Mouse (Mus musculus) thymus, postnatal 0 days (tissue): ENCODE measurements at regions not wholly inside any gene's neighbourhood (a gene's known extent, or its start where the extent isn't known, plus 50 kb on each side); places are given as distances from the start of the nearest gene placed in this dataset.

Experiments used
- DNase-seq: peaks from one replicate; pipeline ENCODE4 v3.0.0-alpha.2; 2015; ENCODE audit warnings: low spot score

GRCm38 (mm10) chr15:41154551-41155151, 1020.5 kb downstream of the 9330182O14Rik start:
- no peak for DNase-seq

- no peak for DNase-seq
These were observed 1021.0 kb downstream of the 9330182O14Rik start for GRCm38 (mm10) chr15:41155169-41155638.

- no peak for DNase-seq
These were observed 1023.6 kb downstream of the 9330182O14Rik start for GRCm38 (mm10) chr15:41157802-41158201.

GRCm38 (mm10) chr15:41162268-41162667, 1028.1 kb downstream of the 9330182O14Rik start:
- no peak for DNase-seq

- peak; percentile 60 for DNase-seq
These were observed 1028.6 kb downstream of the 9330182O14Rik start for GRCm38 (mm10) chr15:41162793-41163192.

- peak; percentile 56 for DNase-seq
These were observed 1029.6 kb downstream of the 9330182O14Rik start for GRCm38 (mm10) chr15:41163643-41164358.

- no peak for DNase-seq
These were observed 1031.4 kb downstream of the 9330182O14Rik start for GRCm38 (mm10) chr15:41165534-41165933.

GRCm38 (mm10) chr15:41190792-41191191, 1056.6 kb downstream of the 9330182O14Rik start:
- no peak for DNase-seq

GRCm38 (mm10) chr15:41193240-41193639, 1059.1 kb downstream of the 9330182O14Rik start:
- DNase-seq, result no peak

GRCm38 (mm10) chr15:41223801-41224200, 1089.6 kb downstream of the 9330182O14Rik start:
- DNase-seq, result no peak

- DNase-seq, result no peak
These were observed 1098.4 kb downstream of the 9330182O14Rik start for GRCm38 (mm10) chr15:41232406-41233060.
